Mouse (Mus musculus): ENCODE measurements around the gene Grb10. TPM values are rescaled to one million over a fixed set of nuclear protein-coding genes. Genes with fewer than 3 reads are reported as not detected.

Grb10 gene
- polyA plus RNA-seq, 1 experiment from 2014 or later, result 638 TPM

- Histone ChIP-seq H3K4me1 (no peaks in the 10 kb centered on the region), H3K4me2 (replicated peaks) (peak overlapping the region; percentile 48), H3K36me3 (peaks cover 64% of the 10 kb centered on the region), H3K4me3 (peak overlapping the region; percentile 19), H3K27me3 (peaks cover 92% of the 10 kb centered on the region), H3K27ac (no peak overlapping the region), H3K9ac (no peak overlapping the region), H3K9me3 (peaks cover 47% of the 10 kb centered on the region)
- WGBS, result 68% methylated on average over 108 of the region's 108 CpGs
- ATAC-seq (ENCODE audit: insufficient number of reproducible peaks, insufficient read depth, low FRiP score, low TSS enrichment), result peak; percentile 93
These were observed 12.5 kb downstream of the Grb10 start for GRCm38 (mm10) chr11:12025756-12026593.

GRCm38 (mm10) chr11:12025392-12025755 is 13.1 kb downstream of the Grb10 start:
- Histone ChIP-seq H3K4me3 (no peak overlapping the region), H3K36me3 (peaks cover 69% of the 10 kb centered on the region), H3K9ac (no peak overlapping the region), H3K4me1 (no peaks in the 10 kb centered on the region), H3K27ac (no peak overlapping the region), H3K9me3 (peaks cover 47% of the 10 kb centered on the region), H3K4me2 (replicated peaks) (peak overlapping the region; percentile 48), H3K27me3 (peaks cover 92% of the 10 kb centered on the region)
- peak; percentile 67 for ATAC-seq (ENCODE audit: insufficient number of reproducible peaks, insufficient read depth, low FRiP score, low TSS enrichment)
- WGBS, result 47% methylated on average over 32 of the region's 32 CpGs

- Histone ChIP-seq H3K27ac (no peak overlapping the region), H3K4me1 (no peaks in the 10 kb centered on the region), H3K9me3 (peaks cover 36% of the 10 kb centered on the region), H3K27me3 (peaks cover 84% of the 10 kb centered on the region), H3K36me3 (peaks cover 70% of the 10 kb centered on the region), H3K9ac (no peak overlapping the region), H3K4me3 (no peak overlapping the region), H3K4me2 (replicated peaks) (no peak overlapping the region)
- no peak for ATAC-seq (ENCODE audit: insufficient number of reproducible peaks, insufficient read depth, low FRiP score, low TSS enrichment)
- 56% methylated on average over 3 of the region's 3 CpGs for WGBS
These were observed 15.4 kb downstream of the Grb10 start for GRCm38 (mm10) chr11:12023051-12023450.

- H3K36me3 ChIP-seq, result peaks cover 55% of the 10 kb centered on the region
These were observed 18.8 kb downstream of the Grb10 start for GRCm38 (mm10) chr11:12019651-12020050.

GRCm38 (mm10) chr11:12018604-12019003 is 19.9 kb downstream of the Grb10 start:
- H3K4me3 ChIP-seq, result no peak overlapping the region
- peaks cover 57% of the 10 kb centered on the region for H3K36me3 ChIP-seq
- 84% methylated on average over 4 of the region's 4 CpGs for WGBS
- ATAC-seq (ENCODE audit: insufficient number of reproducible peaks, insufficient read depth, low FRiP score, low TSS enrichment), result no peak
- no peak overlapping the region for H3K9ac ChIP-seq
- H3K4me1 ChIP-seq, result no peaks in the 10 kb centered on the region
- no peak overlapping the region for H3K4me2 ChIP-seq (replicated peaks)
- peaks cover 46% of the 10 kb centered on the region for H3K27me3 ChIP-seq
- H3K27ac ChIP-seq, result no peak overlapping the region
- peaks cover 4% of the 10 kb centered on the region; the same call in 1 of the 2 replicates for H3K9me3 ChIP-seq

More at GRCm38 (mm10) chr11:12019651-12020050, 18.8 kb downstream of the Grb10 start:
- H3K4me2 ChIP-seq (replicated peaks), result no peak overlapping the region
- H3K27ac ChIP-seq, result no peak overlapping the region
- H3K4me1 ChIP-seq, result no peaks in the 10 kb centered on the region
- no peak for ATAC-seq (ENCODE audit: insufficient number of reproducible peaks, insufficient read depth, low FRiP score, low TSS enrichment)
- peaks cover 12% of the 10 kb centered on the region; the same call in 1 of the 2 replicates for H3K9me3 ChIP-seq
- peaks cover 57% of the 10 kb centered on the region for H3K27me3 ChIP-seq
- H3K4me3 ChIP-seq, result no peak overlapping the region
- WGBS, result 76% methylated on average over 1 of the region's 1 CpGs
- no peak overlapping the region for H3K9ac ChIP-seq

- H3K4me2 ChIP-seq (replicated peaks), result no peak overlapping the region
- peaks cover 21% of the 10 kb centered on the region for H3K36me3 ChIP-seq
- no peaks in the 10 kb centered on the region for H3K4me1 ChIP-seq
- no peak for ATAC-seq (ENCODE audit: insufficient number of reproducible peaks, insufficient read depth, low FRiP score, low TSS enrichment)
- no peak overlapping the region for H3K27ac ChIP-seq
- H3K9me3 ChIP-seq, result peaks cover 3% of the 10 kb centered on the region; the same call in 1 of the 2 replicates
- no peaks in the 10 kb centered on the region for H3K27me3 ChIP-seq
- H3K4me3 ChIP-seq, result no peak overlapping the region
- 87% methylated on average over 3 of the region's 3 CpGs for WGBS
- H3K9ac ChIP-seq, result no peak overlapping the region
These were observed 28.4 kb downstream of the Grb10 start for GRCm38 (mm10) chr11:12010084-12010483.

- 41% methylated on average over 4 of the region's 4 CpGs for WGBS
- Histone ChIP-seq H3K9ac (no peak overlapping the region), H3K36me3 (peaks cover 1% of the 10 kb centered on the region; the same call in 1 of the 2 replicates), H3K27me3 (no peaks in the 10 kb centered on the region), H3K4me1 (no peaks in the 10 kb centered on the region), H3K4me3 (no peak overlapping the region), H3K27ac (no peak overlapping the region), H3K4me2 (replicated peaks) (no peak overlapping the region), H3K9me3 (no peaks in the 10 kb centered on the region)
- ATAC-seq (ENCODE audit: insufficient number of reproducible peaks, insufficient read depth, low FRiP score, low TSS enrichment), result no peak
These were observed 38.1 kb downstream of the Grb10 start for GRCm38 (mm10) chr11:12000293-12000910.

- Histone ChIP-seq H3K4me3 (no peak overlapping the region), H3K27me3 (no peaks in the 10 kb centered on the region), H3K4me1 (no peaks in the 10 kb centered on the region), H3K9ac (no peak overlapping the region), H3K4me2 (replicated peaks) (no peak overlapping the region), H3K36me3 (peaks cover 3% of the 10 kb centered on the region; the same call in 1 of the 2 replicates), H3K9me3 (no peaks in the 10 kb centered on the region), H3K27ac (no peak overlapping the region)
- ATAC-seq (ENCODE audit: insufficient number of reproducible peaks, insufficient read depth, low FRiP score, low TSS enrichment), result peak; percentile 69; the same call in 1 of the 2 replicates
- WGBS, result 83% methylated on average over 3 of the region's 3 CpGs
These were observed 39.6 kb downstream of the Grb10 start for GRCm38 (mm10) chr11:11998881-11999280.

GRCm38 (mm10) chr11:11997045-11997444 is 41.4 kb downstream of the Grb10 start:
- H3K36me3 ChIP-seq, result peaks cover 3% of the 10 kb centered on the region; the same call in 1 of the 2 replicates
- ATAC-seq (ENCODE audit: insufficient number of reproducible peaks, insufficient read depth, low FRiP score, low TSS enrichment), result no peak
- H3K9ac ChIP-seq, result no peak overlapping the region
- H3K4me2 ChIP-seq (replicated peaks), result no peak overlapping the region
- WGBS, result 72% methylated on average over 1 of the region's 1 CpGs
- H3K9me3 ChIP-seq, result no peaks in the 10 kb centered on the region
- no peaks in the 10 kb centered on the region for H3K4me1 ChIP-seq
- no peak overlapping the region for H3K27ac ChIP-seq
- H3K4me3 ChIP-seq, result no peak overlapping the region
- no peaks in the 10 kb centered on the region for H3K27me3 ChIP-seq

- WGBS, result 90% methylated on average over 1 of the region's 1 CpGs
- no peak for ATAC-seq (ENCODE audit: insufficient number of reproducible peaks, insufficient read depth, low FRiP score, low TSS enrichment)
- no peak overlapping the region for H3K9ac ChIP-seq
These were observed 43.1 kb downstream of the Grb10 start for GRCm38 (mm10) chr11:11995371-11995770.

GRCm38 (mm10) chr11:11993807-11994206 is 44.7 kb downstream of the Grb10 start:
- Histone ChIP-seq H3K36me3 (peaks cover 3% of the 10 kb centered on the region; the same call in 1 of the 2 replicates), H3K4me2 (replicated peaks) (no peak overlapping the region), H3K4me3 (no peak overlapping the region), H3K27me3 (no peaks in the 10 kb centered on the region), H3K9me3 (no peaks in the 10 kb centered on the region), H3K27ac (no peak overlapping the region), H3K4me1 (no peaks in the 10 kb centered on the region), H3K9ac (no peak overlapping the region)
- 87% methylated on average over 5 of the region's 5 CpGs for WGBS
- no peak for ATAC-seq (ENCODE audit: insufficient number of reproducible peaks, insufficient read depth, low FRiP score, low TSS enrichment)

More at GRCm38 (mm10) chr11:11995371-11995770, 43.1 kb downstream of the Grb10 start:
- Histone ChIP-seq H3K4me2 (replicated peaks) (no peak overlapping the region), H3K27me3 (no peaks in the 10 kb centered on the region), H3K36me3 (peaks cover 3% of the 10 kb centered on the region; the same call in 1 of the 2 replicates), H3K9me3 (no peaks in the 10 kb centered on the region), H3K4me1 (no peaks in the 10 kb centered on the region), H3K4me3 (no peak overlapping the region), H3K27ac (no peak overlapping the region)

GRCm38 (mm10) chr11:11993183-11993582 is 45.3 kb downstream of the Grb10 start:
- Histone ChIP-seq H3K4me2 (replicated peaks) (no peak overlapping the region), H3K27ac (no peak overlapping the region), H3K9ac (no peak overlapping the region), H3K4me3 (no peak overlapping the region), H3K9me3 (no peaks in the 10 kb centered on the region), H3K36me3 (peaks cover 3% of the 10 kb centered on the region; the same call in 1 of the 2 replicates), H3K4me1 (no peaks in the 10 kb centered on the region), H3K27me3 (no peaks in the 10 kb centered on the region)
- ATAC-seq (ENCODE audit: insufficient number of reproducible peaks, insufficient read depth, low FRiP score, low TSS enrichment), result no peak
- WGBS, result 82% methylated on average over 2 of the region's 2 CpGs
